Mouse (Mus musculus) myocyte (in vitro differentiated cells): Measurements from ENCODE around the gene Gm45711. TPM values are rescaled to one million over a fixed set of nuclear protein-coding genes. Genes with fewer than 3 reads are reported as not detected.

Source experiments
- H3K27me3 ChIP-seq: one replicate; pipeline ENCODE4 v1.6.1; 2011; ENCODE audit not compliant: control insufficient read depth, insufficient read depth, insufficient read length
- H3K36me3 ChIP-seq: one replicate; pipeline ENCODE4 v1.6.1; 2011; ENCODE audit not compliant: control insufficient read depth, insufficient read depth
- H3K4me2 ChIP-seq: one replicate; pipeline ENCODE4 v1.6.1; 2011; ENCODE audit warnings: low read depth, control low read depth
- H3K4me3 ChIP-seq: one replicate; pipeline ENCODE4 v1.5.1; 2011; ENCODE audit warnings: mild to moderate bottlenecking, control low read depth, moderate library complexity
- H3K79me2 ChIP-seq: one replicate; pipeline ENCODE4 v1.6.1; 2011; ENCODE audit not compliant: control insufficient read depth, insufficient read depth
- H3ac ChIP-seq: one replicate; pipeline ENCODE4 v1.6.1; 2011; ENCODE audit not compliant: control insufficient read depth, insufficient read length
- CEBPB ChIP-seq: IDR thresholded peaks from 2 replicates; pipeline ENCODE4 v1.6.1; 2011; ENCODE audit warnings: mild to moderate bottlenecking, moderate library complexity; ENCODE audit not compliant: poor library complexity, insufficient read depth, severe bottlenecking
- E2F4 ChIP-seq: IDR thresholded peaks from one replicate; pipeline ENCODE4 v1.6.1; 2011; ENCODE audit warnings: mild to moderate bottlenecking, control low read depth, moderate library complexity; ENCODE audit not compliant: insufficient read depth
- MAX ChIP-seq: IDR thresholded peaks from one replicate; pipeline ENCODE4 v1.6.1; 2011; ENCODE audit warnings: low read depth, mild to moderate bottlenecking, control low read depth
- MYOD1 ChIP-seq, 3 experiments: IDR thresholded peaks; one replicate each; pipeline ENCODE4 v1.6.1; 2011; ENCODE audit warnings: control low read depth in 2 of 3, low read depth in 2 of 3, mild to moderate bottlenecking in 2 of 3, moderate library complexity in 1 of 3; ENCODE audit not compliant: insufficient read length in 2 of 3, control insufficient read depth in 1 of 3
- MYOG ChIP-seq, 3 experiments: IDR thresholded peaks; one replicate each; pipeline ENCODE4 v1.6.1; 2011; ENCODE audit warnings: control low read depth in 2 of 3, low read depth in 2 of 3, mild to moderate bottlenecking in 2 of 3; ENCODE audit not compliant: insufficient read length in 2 of 3, control insufficient read depth in 1 of 3, insufficient read depth in 1 of 3
- POLR2A ChIP-seq: IDR thresholded peaks from one replicate; pipeline ENCODE4 v1.6.1; 2011; ENCODE audit warnings: low read depth, mild to moderate bottlenecking, control low read depth, moderate library complexity; ENCODE audit not compliant: insufficient read length
- POLR2AphosphoS2 ChIP-seq: IDR thresholded peaks from one replicate; pipeline ENCODE4 v1.6.1; 2011; ENCODE audit warnings: low read depth, control low read depth; ENCODE audit not compliant: insufficient read length
- REST ChIP-seq: IDR thresholded peaks from one replicate; pipeline ENCODE4 v1.6.1; 2011; ENCODE audit warnings: mild to moderate bottlenecking, control low read depth, moderate library complexity; ENCODE audit not compliant: insufficient read depth, insufficient read length
- SRF ChIP-seq: IDR thresholded peaks from one replicate; pipeline ENCODE4 v1.6.1; 2011; ENCODE audit warnings: low read depth; ENCODE audit not compliant: control insufficient read depth, insufficient read length
- TCF12 ChIP-seq: IDR thresholded peaks from one replicate; pipeline ENCODE4 v1.6.1; 2011; ENCODE audit warnings: mild to moderate bottlenecking, control low read depth; ENCODE audit not compliant: poor library complexity, insufficient read depth, severe bottlenecking
- TCF3 ChIP-seq: IDR thresholded peaks from one replicate; pipeline ENCODE4 v1.6.1; 2011; ENCODE audit warnings: low read depth, control low read depth; ENCODE audit not compliant: insufficient read length
- USF1 ChIP-seq: IDR thresholded peaks from one replicate; pipeline ENCODE4 v1.6.1; 2011; ENCODE audit warnings: low read depth, mild to moderate bottlenecking, control low read depth, moderate library complexity
- polyA plus RNA-seq: library from polyadenylated mRNA; unstranded; fragments of >200 nt; fragmentation: generic; extraction: Trizol; gene quantifications from one replicate; pipeline ENCODE4 v1.2.1, GENCODE M21; 2012; ENCODE audit warnings: missing spikeins

Gene Gm45711
- polyA plus RNA-seq, 1 experiment: not detected

DNA sequence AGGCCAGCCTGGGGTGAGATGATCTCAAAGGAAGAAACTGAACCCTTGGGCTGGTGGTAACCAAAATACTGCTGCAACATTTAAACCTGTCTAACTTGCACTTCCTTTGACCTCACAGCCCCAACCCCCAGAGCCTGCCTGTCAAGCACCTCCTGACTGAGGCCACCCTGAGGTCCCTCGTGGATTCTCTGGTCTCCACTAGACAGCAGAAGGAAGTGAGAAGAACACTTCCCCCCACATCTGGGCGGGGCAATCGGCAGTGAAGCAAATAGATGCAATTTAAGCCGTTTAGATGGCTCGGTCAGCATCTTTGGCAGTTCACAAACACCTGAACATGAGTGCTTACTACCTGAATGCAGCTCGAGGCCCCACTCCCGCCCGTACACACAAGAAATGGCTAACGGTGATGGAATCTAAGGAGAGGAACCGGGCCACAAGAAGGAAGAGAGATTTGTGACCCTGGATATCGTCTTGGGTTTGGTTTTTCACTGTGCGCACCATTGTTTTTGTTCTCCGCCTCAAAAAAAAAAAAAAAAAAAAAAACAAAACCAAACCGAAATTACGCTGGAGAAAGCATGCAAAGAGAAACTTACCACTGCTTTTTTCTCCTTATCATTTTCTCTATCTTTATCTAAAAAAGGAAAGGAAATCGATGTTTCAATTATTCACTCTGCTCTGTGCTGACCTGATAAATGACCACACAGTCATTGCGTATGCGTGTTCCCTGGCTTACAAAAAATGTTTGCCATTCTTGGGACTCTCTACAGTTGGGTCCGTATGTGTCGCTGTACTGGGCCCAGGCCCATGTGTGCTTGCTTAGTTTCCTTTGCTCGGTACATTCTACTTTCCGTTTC is 62.6 kb downstream of the Gm45711 start:
- Histone ChIP-seq H3K4me2 (peak overlapping the region; percentile 91), H3K27me3 (no peaks in the 10 kb centered on the region), H3K36me3 (peaks cover 3% of the 10 kb centered on the region), H3K79me2 (no peaks in the 10 kb centered on the region), H3K4me3 (peak overlapping the region; percentile 61), H3ac (no peak overlapping the region)
- TF ChIP-seq CEBPB: no peak
- no peak for TF ChIP-seq POLR2A
- TF ChIP-seq MYOD1 (IDR thresholded peaks at IDR 0.05; ENCODE audit: control insufficient read depth in 1 of 3, insufficient read length in 2 of 3, low read depth in 2 of 3): no peak
- no peak for TF ChIP-seq MAX
- no peak for TF ChIP-seq USF1
- TF ChIP-seq TCF12: no peak
- TF ChIP-seq REST: no peak
- TF ChIP-seq POLR2AphosphoS2: no peak
- no peak for TF ChIP-seq TCF3
- TF ChIP-seq SRF: no peak

DNA sequence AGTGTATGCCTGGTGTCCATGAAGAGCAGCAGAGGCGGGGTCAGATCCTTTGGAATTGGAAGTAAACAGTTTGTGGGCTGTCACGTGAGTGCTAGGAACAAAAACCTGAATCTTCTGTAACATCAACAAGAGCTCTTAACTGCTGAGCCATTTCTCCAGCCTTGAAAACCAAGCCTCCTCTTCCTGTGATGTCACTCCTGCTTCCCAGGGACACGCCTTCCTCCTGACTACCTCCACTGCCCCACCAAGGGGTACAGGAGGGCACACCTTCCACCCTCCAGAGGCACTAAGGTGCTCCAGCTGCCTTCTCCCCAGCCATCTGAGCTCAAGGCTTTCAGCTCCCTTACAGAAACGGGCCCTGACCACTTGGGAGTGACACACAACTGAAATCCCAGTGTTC is 63.3 kb downstream of the Gm45711 start:
- Histone ChIP-seq H3ac (no peak overlapping the region), H3K36me3 (peaks cover 8% of the 10 kb centered on the region), H3K4me3 (no peak overlapping the region), H3K27me3 (no peaks in the 10 kb centered on the region), H3K4me2 (no peak overlapping the region), H3K79me2 (no peaks in the 10 kb centered on the region)
- TF ChIP-seq POLR2A (no peak), TCF12 (no peak), E2F4 (no peak), SRF (no peak), USF1 (no peak)

DNA sequence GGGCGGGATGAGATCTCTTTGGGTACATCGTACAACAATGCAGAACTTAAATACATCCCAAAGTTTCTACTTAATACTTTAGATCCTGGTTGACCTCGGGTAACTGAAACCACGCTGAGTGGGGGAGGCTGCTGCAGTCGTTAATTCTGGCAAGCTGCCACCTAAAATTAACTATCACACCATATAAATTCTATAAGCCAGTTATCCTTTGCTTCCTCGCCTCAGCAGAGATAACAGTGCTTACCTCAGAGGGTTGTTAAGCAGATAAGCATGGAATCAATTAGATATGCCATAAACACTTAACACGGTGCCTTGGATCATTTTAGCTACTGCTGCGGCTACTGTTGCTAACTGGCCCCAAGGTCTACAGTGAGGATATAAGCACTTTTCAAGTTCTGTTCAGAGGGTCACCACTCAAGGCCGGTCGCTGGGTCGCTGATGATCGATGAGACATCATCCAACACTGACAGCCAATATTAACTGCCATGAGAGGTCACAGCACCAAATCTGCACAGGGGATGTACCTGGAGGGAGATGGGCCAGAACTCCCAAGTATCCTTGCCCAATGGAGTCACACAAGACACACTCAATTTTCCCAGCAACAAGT is 67.7 kb downstream of the Gm45711 start:
- Histone ChIP-seq H3K79me2 (no peaks in the 10 kb centered on the region), H3K4me2 (no peak overlapping the region), H3K36me3 (peaks cover 23% of the 10 kb centered on the region), H3K4me3 (no peak overlapping the region), H3ac (no peak overlapping the region), H3K27me3 (no peaks in the 10 kb centered on the region)
- TF ChIP-seq TCF3: no peak
- TF ChIP-seq MAX: no peak
- no peak for TF ChIP-seq POLR2AphosphoS2
- TF ChIP-seq POLR2A: no peak
- no peak for TF ChIP-seq SRF
- TF ChIP-seq REST: no peak
- TF ChIP-seq MYOD1 (IDR thresholded peaks at IDR 0.05; ENCODE audit: control insufficient read depth in 1 of 3, insufficient read length in 2 of 3, low read depth in 2 of 3): no peak
- TF ChIP-seq USF1: no peak
- TF ChIP-seq E2F4: no peak
- TF ChIP-seq CEBPB: no peak
- TF ChIP-seq TCF12: no peak
- TF ChIP-seq MYOG (IDR thresholded peaks at IDR 0.05; ENCODE audit: control insufficient read depth in 1 of 3, insufficient read depth in 1 of 3, insufficient read length in 2 of 3, low read depth in 2 of 3): no peak

DNA sequence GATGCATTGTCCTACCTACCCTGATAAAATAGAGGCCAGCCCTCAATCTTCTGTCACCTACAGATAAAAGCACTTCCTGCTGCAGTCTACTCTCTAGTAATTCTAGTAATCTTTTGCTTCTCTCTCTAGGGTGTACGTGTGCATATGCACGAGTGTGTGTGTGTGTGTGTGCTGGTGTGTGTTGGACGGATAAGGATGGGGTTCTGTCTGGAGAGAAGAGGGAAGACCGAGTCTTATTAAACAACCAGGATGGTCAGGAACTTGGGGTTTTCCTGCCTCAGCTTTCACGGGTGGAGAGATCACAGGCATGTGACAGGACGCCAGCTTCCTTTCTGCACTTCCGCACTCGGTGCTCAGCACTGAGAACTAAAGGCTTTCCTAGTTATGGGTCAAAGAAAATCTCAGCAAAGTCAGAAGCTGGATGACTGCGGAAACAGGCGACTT is 70.4 kb downstream of the Gm45711 start:
- Histone ChIP-seq H3K36me3 (peaks cover 23% of the 10 kb centered on the region), H3K4me3 (no peak overlapping the region), H3ac (no peak overlapping the region), H3K27me3 (no peaks in the 10 kb centered on the region), H3K79me2 (no peaks in the 10 kb centered on the region), H3K4me2 (no peak overlapping the region)
- TF ChIP-seq MYOG (IDR thresholded peaks at IDR 0.05; ENCODE audit: control insufficient read depth in 1 of 3, insufficient read depth in 1 of 3, insufficient read length in 2 of 3, low read depth in 2 of 3): no peak
- TF ChIP-seq MYOD1 (IDR thresholded peaks at IDR 0.05; ENCODE audit: control insufficient read depth in 1 of 3, insufficient read length in 2 of 3, low read depth in 2 of 3): no peak
- no peak for TF ChIP-seq POLR2AphosphoS2
- TF ChIP-seq TCF3: no peak
- TF ChIP-seq USF1: no peak
- TF ChIP-seq MAX: no peak
- no peak for TF ChIP-seq POLR2A
- TF ChIP-seq SRF: no peak

DNA sequence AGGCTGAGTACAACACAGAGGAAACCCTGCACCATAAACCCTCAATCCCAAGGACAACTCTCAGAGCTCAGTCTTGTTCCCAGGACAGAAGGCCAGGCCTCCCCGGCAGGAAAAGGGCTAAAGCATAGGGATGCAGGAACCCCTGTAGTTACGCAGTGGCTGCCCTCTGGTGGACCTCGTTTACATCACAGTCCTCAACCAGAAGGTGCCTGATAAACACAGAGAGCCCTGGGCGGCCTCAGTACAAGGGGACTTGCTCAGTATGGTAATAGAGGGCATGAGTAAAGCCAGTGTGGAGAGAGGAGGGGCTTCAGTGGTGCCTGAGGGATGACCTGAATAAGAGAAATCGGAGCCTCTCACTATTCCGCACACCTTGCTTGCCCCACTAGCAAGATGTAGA is 75.3 kb downstream of the Gm45711 start:
- no peak for TF ChIP-seq POLR2A
- no peak for TF ChIP-seq SRF
- no peak for TF ChIP-seq MYOD1 (IDR thresholded peaks at IDR 0.05; ENCODE audit: control insufficient read depth in 1 of 3, insufficient read length in 2 of 3, low read depth in 2 of 3)
- TF ChIP-seq E2F4: no peak
- TF ChIP-seq CEBPB: no peak
- Histone ChIP-seq H3K27me3 (no peaks in the 10 kb centered on the region), H3K4me3 (no peak overlapping the region), H3K36me3 (peaks cover 28% of the 10 kb centered on the region), H3ac (no peak overlapping the region), H3K4me2 (no peak overlapping the region), H3K79me2 (no peaks in the 10 kb centered on the region)
